Mouse (Mus musculus): Measurements from ENCODE around the gene Abi3. TPM values are rescaled to one million over a fixed set of nuclear protein-coding genes. Genes with fewer than 3 reads are reported as not detected.

Abi3 gene
- polyA plus RNA-seq (2012; rRNA removed), result 2.4 and 3.7 TPM in 2 replicates

GRCm38 (mm10) chr11:95842074-95842681, at the start of gene Abi3:
Gene Abi3, minus strand, starts transcription at chr11:95842476.

GRCm38 (mm10) chr11:95837059-95837458, 5.2 kb downstream of the Abi3 start, which contains the start of gene Gngt2:
Gene Gngt2, plus strand, starts transcription at chr11:95837216.

GRCm38 (mm10) chr11:95824071-95824876, 18.0 kb downstream of the Abi3 start, which contains the start of gene Phospho1:
Gene Phospho1, plus strand, starts transcription at chr11:95824499.

Other genes starting within 250 kb of the Abi3 start
- gene Phb, start 175.5 kb downstream of the Abi3 start, polyA plus RNA-seq (2012; rRNA removed), result 298 and 313 TPM in 2 replicates
- gene Zfp652, start 129.8 kb downstream of the Abi3 start, polyA plus RNA-seq (2012; rRNA removed), result 26.7 and 27.2 TPM in 2 replicates
- 0.33 and 0.37 TPM in 2 replicates for gene B130006D01Rik, start 118.9 kb downstream of the Abi3 start, polyA plus RNA-seq (2012; rRNA removed)
- 4.9 and 8.8 TPM in 2 replicates for gene Phospho1, start 18.0 kb downstream of the Abi3 start, polyA plus RNA-seq (2012; rRNA removed)
- 2.8 and 5.2 TPM in 2 replicates for gene Gngt2, start 5.3 kb downstream of the Abi3 start, polyA plus RNA-seq (2012; rRNA removed)
- gene B4galnt2, start 72.4 kb upstream of the Abi3 start, polyA plus RNA-seq (2012; rRNA removed), result not detected in 2 replicates
- 12.6 and 15.4 TPM in 2 replicates for gene Igf2bp1, start 163.5 kb upstream of the Abi3 start, polyA plus RNA-seq (2012; rRNA removed)
- gene Gip, start 182.1 kb upstream of the Abi3 start, polyA plus RNA-seq (2012; rRNA removed), result not detected in 2 replicates
- gene Snf8, start 192.4 kb upstream of the Abi3 start, polyA plus RNA-seq (2012; rRNA removed), result 57.4 and 65.3 TPM in 2 replicates
- 55.7 and 60.0 TPM in 2 replicates for gene Ube2z, start 222.9 kb upstream of the Abi3 start, polyA plus RNA-seq (2012; rRNA removed)
- gene Atp5g1, start 233.2 kb upstream of the Abi3 start, polyA plus RNA-seq (2012; rRNA removed), result 328 and 335 TPM in 2 replicates

Data from central nervous system, embryonic 14 days (tissue).